Mouse (Mus musculus) C2C12 (cell line): ENCODE measurements around the gene Entpd1.

Source experiments
- CTCF ChIP-seq: IDR thresholded peaks from one replicate; pipeline ENCODE4 v1.5.1; 2011; ENCODE audit not compliant: control insufficient read depth, insufficient read depth, insufficient read length
- MAX ChIP-seq: IDR thresholded peaks from one replicate; pipeline ENCODE4 v1.6.1; 2011; ENCODE audit warnings: mild to moderate bottlenecking, control low read depth

- no peak for TF ChIP-seq CTCF
- no peak for TF ChIP-seq MAX
Observed at GRCm38 (mm10) chr19:40625935-40626334, 13.8 kb downstream of the Entpd1 start.
